Mouse (Mus musculus): ENCODE measurements around the gene Lrrc31.
"Not testable (repeated sequence)": the region's sequence is repeated elsewhere in the genome, so short reads cannot be mapped to it uniquely, and the experiment has no call there.

Gene Lrrc31

GRCm38 (mm10) chr3:30699711-30700505, at the start of gene Lrrc31:
Gene Lrrc31, minus strand, starts transcription at chr3:30699843.
- not testable (repeated sequence) for DNase-seq

DNA sequence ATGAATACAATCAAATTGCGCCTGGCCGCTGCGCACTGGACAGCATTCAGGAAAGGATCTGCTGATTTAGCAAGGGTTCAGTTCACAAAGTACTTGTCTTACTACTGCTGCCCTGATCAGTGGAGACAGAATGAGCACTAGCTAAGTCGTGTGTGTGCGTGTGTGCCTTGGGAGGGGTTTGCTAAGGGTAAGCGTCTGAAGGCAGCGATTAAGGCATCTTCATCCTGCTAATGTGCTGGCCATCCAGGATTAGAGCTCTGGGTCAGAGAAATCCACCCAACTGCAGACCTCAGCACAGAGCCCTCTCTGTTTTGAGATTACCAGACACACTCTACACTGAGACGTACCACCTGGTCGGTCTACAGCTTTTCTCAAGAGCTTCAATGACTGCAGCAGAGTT, 48.7 kb upstream of the Lrrc31 start:
- no peak for DNase-seq

DNA sequence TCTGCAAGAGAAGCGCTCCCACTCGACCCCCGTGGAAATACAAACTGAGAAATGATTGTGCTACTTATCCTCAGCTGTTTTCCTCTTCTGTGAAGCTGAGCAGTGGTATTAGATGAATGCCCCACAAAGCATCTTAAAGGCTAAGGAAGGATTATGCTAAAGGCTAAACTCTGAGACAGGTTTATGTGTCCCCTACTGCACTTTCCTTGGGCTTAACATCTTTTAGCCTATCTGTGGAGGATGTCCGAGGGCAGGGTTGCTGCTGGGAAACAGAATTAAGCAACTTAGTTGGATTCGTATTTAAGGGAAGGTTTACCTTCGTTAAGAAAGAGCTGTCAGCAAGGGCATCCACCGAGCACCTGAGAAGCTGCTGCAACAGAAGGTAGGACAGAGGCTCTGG, 46.4 kb upstream of the Lrrc31 start, which contains the start of gene Samd7:
Gene Samd7 (plus strand): TSS at position 288 of the 400 bp plus-strand sequence.
- no peak for DNase-seq

GRCm38 (mm10) chr3:30742891-30743290, 43.2 kb upstream of the Lrrc31 start:
- DNase-seq: no peak

- DNase-seq: peak; percentile 48 to 58
These were observed 41.7 kb upstream of the Lrrc31 start for GRCm38 (mm10) chr3:30741306-30741705.

- DNase-seq: no peak
These were observed 37.2 kb upstream of the Lrrc31 start for GRCm38 (mm10) chr3:30736809-30737208.

DNA sequence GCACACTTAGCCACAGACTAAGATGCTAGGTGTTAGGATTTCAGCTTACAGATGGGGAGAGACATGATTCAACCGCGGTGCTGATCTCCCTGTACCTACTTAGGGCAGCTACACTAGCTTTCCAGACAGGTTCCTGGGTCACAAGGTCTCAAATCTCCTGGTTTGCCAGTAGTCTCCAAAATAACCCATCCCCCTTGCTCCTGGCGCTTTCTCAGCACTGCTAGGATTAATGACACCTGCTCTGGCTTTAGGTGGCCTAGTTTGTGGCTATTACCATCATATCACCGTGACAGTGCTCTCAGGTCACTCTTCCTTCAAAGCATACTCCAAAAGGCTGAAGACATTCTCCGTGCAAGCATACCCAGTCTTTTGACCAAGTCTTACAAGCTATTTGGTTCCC, 29.4 kb upstream of the Lrrc31 start:
- DNase-seq: no peak

- no peak for DNase-seq
These were observed 27.6 kb upstream of the Lrrc31 start for GRCm38 (mm10) chr3:30727209-30727608.

DNA sequence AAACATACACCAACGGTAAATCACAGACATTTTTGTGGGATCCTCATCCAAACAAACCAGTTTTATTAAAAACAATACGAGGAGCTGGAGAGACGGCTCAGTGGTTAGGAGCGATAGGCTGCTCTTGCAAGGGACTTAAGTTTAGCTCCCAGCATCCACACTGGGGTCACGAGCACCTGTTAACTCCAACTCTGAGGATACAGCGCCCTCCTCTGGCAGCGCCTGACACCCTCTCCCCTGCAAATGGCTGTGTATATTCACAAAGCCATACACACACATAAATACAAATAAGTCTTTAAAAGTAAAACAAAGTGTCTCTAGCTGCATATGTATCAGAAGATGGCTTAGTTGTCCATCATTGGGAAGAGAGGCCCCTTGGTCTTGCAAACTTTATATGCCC, 25.9 kb upstream of the Lrrc31 start:
- no peak for DNase-seq

GRCm38 (mm10) chr3:30724848-30725465, 25.3 kb upstream of the Lrrc31 start:
- DNase-seq: no peak

DNA sequence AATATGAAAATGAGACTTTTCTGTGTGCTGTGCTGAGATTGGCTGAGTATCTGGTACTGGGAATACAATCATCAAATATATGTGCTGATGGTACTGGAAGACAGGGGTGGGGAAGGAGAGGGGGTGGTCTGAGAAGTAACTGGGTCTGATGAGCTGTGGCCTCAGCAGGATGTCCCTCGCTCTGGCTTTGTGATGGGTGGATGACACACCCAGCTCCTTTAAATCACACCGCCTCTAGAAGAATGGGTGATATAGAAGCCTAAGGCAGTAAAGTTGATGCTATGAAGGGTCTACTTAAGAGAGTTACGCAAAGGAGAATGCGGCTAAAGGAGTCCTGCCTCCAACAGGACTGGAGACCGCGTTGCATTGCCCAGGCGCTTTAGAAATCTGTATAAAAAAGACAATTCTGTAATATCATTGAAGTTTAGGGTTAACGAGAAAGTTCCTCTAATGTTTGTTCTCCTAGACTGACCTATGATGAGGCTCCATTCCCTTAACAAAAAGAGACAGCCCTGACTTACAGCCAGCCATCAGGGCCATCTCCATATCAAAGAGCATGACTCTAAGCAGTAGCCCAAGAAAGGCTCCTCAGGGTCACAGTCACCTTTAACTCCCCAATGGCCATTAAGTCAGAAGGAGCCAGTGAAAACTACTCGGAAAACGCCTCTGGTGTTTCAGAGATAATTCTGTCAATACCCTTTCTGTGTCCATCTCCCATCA, 24.6 kb upstream of the Lrrc31 start:
- no peak for DNase-seq

GRCm38 (mm10) chr3:30723179-30723578, 23.5 kb upstream of the Lrrc31 start:
- DNase-seq: no peak

GRCm38 (mm10) chr3:30722461-30722860, 22.8 kb upstream of the Lrrc31 start:
- no peak for DNase-seq

GRCm38 (mm10) chr3:30722036-30722435, 22.4 kb upstream of the Lrrc31 start:
- no peak for DNase-seq

- no peak for DNase-seq
These were observed 19.0 kb upstream of the Lrrc31 start for GRCm38 (mm10) chr3:30718649-30719048.

GRCm38 (mm10) chr3:30713334-30713733, 13.7 kb upstream of the Lrrc31 start:
- no peak for DNase-seq

- no peak for DNase-seq
These were observed 10.5 kb upstream of the Lrrc31 start for GRCm38 (mm10) chr3:30710191-30710590.

DNA sequence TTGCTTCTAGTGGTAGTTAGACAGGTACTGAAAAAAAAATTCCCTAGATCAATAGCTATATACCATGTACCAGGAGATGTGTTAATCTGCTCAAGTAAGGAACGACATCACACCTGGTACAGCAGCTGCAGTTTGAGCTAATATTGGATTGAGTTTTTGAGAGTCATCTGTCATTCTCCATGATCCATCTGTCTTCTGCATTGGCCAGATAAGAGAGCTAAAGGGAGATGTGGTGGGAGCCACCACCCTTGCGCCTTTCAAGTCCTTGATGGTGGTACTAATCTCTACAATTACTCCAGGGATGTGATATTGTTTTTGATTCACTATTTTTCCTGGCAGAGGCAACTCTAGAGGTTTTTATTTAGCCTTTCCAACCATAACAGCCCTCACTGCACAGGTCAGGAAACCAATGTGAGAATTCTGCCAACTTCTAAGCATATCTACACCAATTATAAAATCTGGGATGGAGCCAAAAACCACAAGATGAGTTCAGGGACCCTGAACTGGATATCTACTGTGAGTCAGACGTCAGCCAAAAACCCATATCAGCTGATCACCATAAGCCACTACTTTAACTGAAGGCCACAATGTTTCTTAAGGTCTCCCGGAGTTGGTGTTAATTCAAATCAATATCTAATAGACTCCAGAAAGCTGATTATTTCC, 7.1 kb upstream of the Lrrc31 start:
- no peak for DNase-seq

GRCm38 (mm10) chr3:30705977-30706376, 6.3 kb upstream of the Lrrc31 start:
- no peak for DNase-seq

DNA sequence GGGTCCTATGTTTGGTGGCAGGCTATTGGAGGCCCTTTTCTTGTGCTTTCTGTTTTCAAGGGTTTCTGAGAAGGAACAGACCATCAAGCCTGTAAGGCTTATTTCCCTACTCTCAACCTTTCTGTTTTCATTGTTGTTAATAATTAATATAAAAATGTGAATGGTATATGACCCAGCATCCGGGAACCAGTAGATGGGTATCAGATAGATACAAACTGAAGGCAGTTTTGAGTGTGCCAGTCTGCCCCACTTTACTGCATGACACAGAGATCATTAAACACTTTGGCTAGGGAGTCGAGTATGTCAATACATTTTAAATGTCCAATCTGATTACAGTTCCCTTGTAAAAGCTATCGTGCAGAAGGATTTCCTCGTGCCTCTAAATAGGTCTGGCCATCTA, 1.8 kb downstream of the Lrrc31 start:
- DNase-seq: no peak

DNA sequence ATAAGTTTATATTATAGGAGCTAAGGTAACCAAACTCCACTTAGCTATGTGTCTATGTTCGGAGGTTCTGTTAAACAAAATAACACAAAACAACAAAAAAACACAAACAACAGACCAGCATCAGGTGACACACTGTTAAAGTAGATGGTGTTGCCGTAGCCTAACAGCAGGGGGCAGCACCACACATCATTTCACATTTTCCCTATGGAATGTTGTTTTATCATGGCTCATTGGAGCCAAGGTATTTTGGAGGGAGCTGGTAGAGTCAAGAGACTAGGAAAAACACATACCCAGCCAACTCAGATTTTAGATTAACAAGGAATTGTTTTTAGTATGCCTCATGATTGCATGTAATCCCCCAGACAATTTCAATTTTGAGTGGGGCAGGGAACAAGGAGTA, 3.3 kb downstream of the Lrrc31 start:
- DNase-seq: peak; percentile 63 to 67

- no peak for DNase-seq
These were observed 4.0 kb downstream of the Lrrc31 start for GRCm38 (mm10) chr3:30695661-30696060.

DNA sequence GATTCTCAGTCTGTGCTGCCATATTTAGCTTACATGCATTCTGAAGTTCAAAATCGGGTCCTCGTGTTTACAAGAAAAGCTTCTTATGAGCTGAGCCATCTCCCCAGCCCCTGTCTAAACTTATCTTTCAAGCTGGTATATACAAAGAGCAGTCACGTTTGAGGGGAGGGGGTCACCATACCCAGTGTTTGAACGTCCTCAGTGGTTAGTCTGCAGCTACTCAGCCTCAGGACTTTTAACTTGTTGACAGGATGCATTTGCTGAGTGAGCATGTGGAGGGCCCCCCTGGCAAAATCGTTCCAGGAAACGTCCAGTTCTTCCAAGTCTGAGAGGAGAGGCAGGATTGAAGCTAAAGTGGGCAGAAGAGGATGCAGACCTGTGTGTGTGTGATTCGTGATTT, 8.7 kb downstream of the Lrrc31 start:
- no peak for DNase-seq
